Mouse (Mus musculus): Measurements from ENCODE around the gene Gm17482.

- TF ChIP-seq CTCF (IDR thresholded peaks at IDR 0.05; ENCODE audit: low read depth, low read length) (no peak), POLR2A (IDR thresholded peaks at IDR 0.05; ENCODE audit: insufficient read depth, low read length) (no peak)
Observed at GRCm38 (mm10) chr6:115278086-115278485, 50.9 kb downstream of the Gm17482 start.
